Mouse (Mus musculus) ES-Bruce4 (cell line): ENCODE data around the gene Sh3bp5. TPM values are rescaled to one million over a fixed set of nuclear protein-coding genes. Genes with fewer than 3 reads are reported as not detected.
"Not testable (repeated sequence)": the region's sequence is repeated elsewhere in the genome, so short reads cannot be mapped to it uniquely, and the experiment has no call there.

Source experiments
- H3K27ac ChIP-seq: 2 replicates; pipeline ENCODE4 v1.5.1; 2012; ENCODE audit warnings: low read length, inconsistent platforms; ENCODE audit not compliant: insufficient read depth
- H3K27me3 ChIP-seq: 2 replicates; pipeline ENCODE4 v1.6.1; 2012; ENCODE audit warnings: mild to moderate bottlenecking, low read length, inconsistent platforms; ENCODE audit not compliant: control insufficient read depth, poor library complexity, insufficient read depth, severe bottlenecking
- H3K36me3 ChIP-seq: 2 replicates; pipeline ENCODE4 v1.6.1; 2012; ENCODE audit warnings: inconsistent platforms, mild to moderate bottlenecking, low read length, moderate library complexity; ENCODE audit not compliant: control insufficient read depth, poor library complexity, insufficient read depth, severe bottlenecking
- H3K4me1 ChIP-seq: one replicate; pipeline ENCODE4 v1.8.1; 2011; ENCODE audit warnings: low read length; ENCODE audit not compliant: control insufficient read depth, insufficient read depth
- H3K4me3 ChIP-seq: 2 replicates; pipeline ENCODE4 v1.5.1; 2011; ENCODE audit warnings: low read depth, mild to moderate bottlenecking, low read length
- H3K9ac ChIP-seq: 2 replicates; pipeline ENCODE4 v1.6.1; 2012; ENCODE audit warnings: low read depth, mild to moderate bottlenecking, inconsistent platforms; ENCODE audit not compliant: poor library complexity, severe bottlenecking
- H3K9me3 ChIP-seq: replicated peaks from 2 replicates; pipeline ENCODE4 v1.6.1; 2012; ENCODE audit warnings: mild to moderate bottlenecking, low read length, inconsistent platforms; ENCODE audit not compliant: control insufficient read depth, poor library complexity, insufficient read depth, severe bottlenecking
- CTCF ChIP-seq: IDR thresholded peaks from one replicate; pipeline ENCODE4 v1.8.1; 2011; ENCODE audit warnings: low read depth, low read length
- EP300 ChIP-seq: IDR thresholded peaks from 2 replicates; pipeline ENCODE4 v1.6.1; 2011; ENCODE audit warnings: low read depth, low read length; ENCODE audit not compliant: insufficient read depth
- POLR2A ChIP-seq: IDR thresholded peaks from one replicate; pipeline ENCODE4 v1.8.1; 2011; ENCODE audit warnings: low read length; ENCODE audit not compliant: insufficient read depth
- polyA plus RNA-seq: library from polyadenylated mRNA; stranded (reverse); fragments of >200 nt; gene quantifications from 2 replicates; pipeline ENCODE4 v1.2.4, GENCODE M21; 2011; ENCODE audit warnings: low read depth; ENCODE audit not compliant: missing spikeins, insufficient read depth, insufficient read length

Gene Sh3bp5
- polyA plus RNA-seq, 1 experiment: 8.6 TPM

DNA sequence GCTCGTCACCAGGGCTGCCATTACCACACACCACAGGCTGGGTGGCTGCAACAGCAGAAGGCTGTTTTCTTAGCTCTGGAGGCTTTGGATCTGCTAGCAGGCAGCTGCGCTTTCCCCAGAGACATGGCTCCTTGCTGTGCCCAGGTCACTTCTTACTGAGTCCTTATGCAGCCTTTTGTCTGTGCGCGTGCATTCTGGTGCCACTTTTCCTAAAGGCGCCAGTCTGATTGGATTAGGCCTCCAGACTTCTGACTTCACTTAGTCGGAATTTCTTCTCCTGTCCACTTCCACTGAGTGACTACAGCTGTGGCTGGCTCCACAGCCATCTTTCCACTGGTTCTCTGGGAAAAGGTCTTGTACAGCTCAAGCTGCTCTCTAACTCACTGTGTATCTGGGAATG, 27.0 kb upstream of the Sh3bp5 start:
- no peaks in the 10 kb centered on the region for H3K36me3 ChIP-seq
- H3K9me3 ChIP-seq: no peaks in the 10 kb centered on the region
- no peak overlapping the region for H3K9ac ChIP-seq
- no peaks in the 10 kb centered on the region for H3K4me1 ChIP-seq
- no peak for TF ChIP-seq CTCF
- H3K4me3 ChIP-seq: no peak overlapping the region
- H3K27me3 ChIP-seq: no peaks in the 10 kb centered on the region
- no peak overlapping the region for H3K27ac ChIP-seq

GRCm38 (mm10) chr14:31462226-31462625, 26.3 kb upstream of the Sh3bp5 start:
- peak; percentile 10 for TF ChIP-seq CTCF
- H3K9me3 ChIP-seq: not testable (repeated sequence)

GRCm38 (mm10) chr14:31458006-31458405, 22.1 kb upstream of the Sh3bp5 start:
- Histone ChIP-seq H3K27me3 (no peaks in the 10 kb centered on the region), H3K4me1 (no peaks in the 10 kb centered on the region), H3K9me3 (no peaks in the 10 kb centered on the region), H3K4me3 (no peak overlapping the region), H3K9ac (no peak overlapping the region), H3K36me3 (no peaks in the 10 kb centered on the region), H3K27ac (no peak overlapping the region)
- TF ChIP-seq POLR2A (no peak), EP300 (no peak), CTCF (no peak)

More at GRCm38 (mm10) chr14:31462226-31462625, 26.3 kb upstream of the Sh3bp5 start:
- H3K9ac ChIP-seq, H3K27ac ChIP-seq, H3K36me3 ChIP-seq, H3K27me3 ChIP-seq, H3K4me1 ChIP-seq, H3K4me3 ChIP-seq: not testable (repeated sequence)

- H3K36me3 ChIP-seq: no peaks in the 10 kb centered on the region
- H3K27ac ChIP-seq: no peak overlapping the region
- TF ChIP-seq CTCF (no peak), POLR2A (no peak), EP300 (no peak)
- H3K4me3 ChIP-seq: no peak overlapping the region
- H3K9me3 ChIP-seq: no peaks in the 10 kb centered on the region
- no peak overlapping the region for H3K9ac ChIP-seq
- no peaks in the 10 kb centered on the region for H3K27me3 ChIP-seq
- no peaks in the 10 kb centered on the region for H3K4me1 ChIP-seq
Observed at GRCm38 (mm10) chr14:31456064-31456721, 20.3 kb upstream of the Sh3bp5 start.

GRCm38 (mm10) chr14:31454849-31455566, 19.1 kb upstream of the Sh3bp5 start:
- no peak overlapping the region for H3K27ac ChIP-seq
- TF ChIP-seq EP300: no peak
- TF ChIP-seq CTCF: peak; percentile 51
- no peaks in the 10 kb centered on the region for H3K27me3 ChIP-seq
- H3K9me3 ChIP-seq: no peaks in the 10 kb centered on the region
- H3K36me3 ChIP-seq: no peaks in the 10 kb centered on the region
- no peak overlapping the region for H3K9ac ChIP-seq
- no peak overlapping the region for H3K4me3 ChIP-seq
- H3K4me1 ChIP-seq: no peaks in the 10 kb centered on the region

- not testable (repeated sequence) for H3K9ac ChIP-seq, H3K4me3 ChIP-seq, H3K36me3 ChIP-seq, H3K4me1 ChIP-seq, H3K27ac ChIP-seq, H3K27me3 ChIP-seq, H3K9me3 ChIP-seq
Observed at GRCm38 (mm10) chr14:31453946-31454345, 18.1 kb upstream of the Sh3bp5 start.
